Mouse (Mus musculus) stomach, embryonic 16.5 days (tissue): ENCODE results near the gene Rel. TPM values are rescaled to one million over a fixed set of nuclear protein-coding genes. Genes with fewer than 3 reads are reported as not detected.
"Not testable (repeated sequence)": the region's sequence is repeated elsewhere in the genome, so short reads cannot be mapped to it uniquely, and the experiment has no call there.

ENCODE experiments used
- ATAC-seq: fragments of 200-750 bp; cut with Nextera tagmentation; 2 replicates; pipeline ENCODE4 v1.8.0; 2017; ENCODE audit warnings: moderate number of reproducible peaks, moderate TSS enrichment; ENCODE audit not compliant: insufficient read depth, low FRiP score
- H3K27ac ChIP-seq: fragments of 300-500 bp; sonication (generic); 2 replicates; pipeline ENCODE4 v1.5.1; 2014; ENCODE audit warnings: low read length
- H3K27me3 ChIP-seq: fragments of 300-500 bp; sonication (generic); 2 replicates; pipeline ENCODE4 v1.6.1; 2014; ENCODE audit warnings: low read length, control low read depth, mixed read lengths; ENCODE audit not compliant: control insufficient read depth, insufficient read depth
- H3K36me3 ChIP-seq: fragments of 300-500 bp; sonication (generic); 2 replicates; pipeline ENCODE4 v1.6.1; 2014; ENCODE audit warnings: low read length; ENCODE audit not compliant: control insufficient read depth, insufficient read depth
- H3K4me1 ChIP-seq: fragments of 300-500 bp; sonication (generic); 2 replicates; pipeline ENCODE4 v1.6.1; 2014; ENCODE audit warnings: low read length, control low read depth, mixed read lengths; ENCODE audit not compliant: control insufficient read depth, insufficient read depth
- H3K4me2 ChIP-seq: fragments of 300-500 bp; sonication (generic); 2 replicates; pipeline ENCODE4 v1.6.1; 2014; ENCODE audit warnings: low read depth, low read length, mixed read lengths
- H3K4me3 ChIP-seq: fragments of 300-500 bp; sonication (generic); replicated peaks from 2 replicates; pipeline ENCODE4 v1.5.1; 2014; ENCODE audit warnings: mild to moderate bottlenecking, low read length
- H3K9ac ChIP-seq: fragments of 300-500 bp; sonication (generic); 2 replicates; pipeline ENCODE4 v1.6.1; 2014; ENCODE audit warnings: low read length
- H3K9me3 ChIP-seq: fragments of 300-500 bp; sonication (generic); replicated peaks from 2 replicates; pipeline ENCODE4 v1.6.1; 2016; ENCODE audit warnings: low read length, control low read depth; ENCODE audit not compliant: control insufficient read depth
- WGBS: fragments of 180-500 bp; shearing (Covaris S2); extraction: QIAGEN DNeasy Blood & Tissue Kit; methylation state at CpG from one replicate; pipeline ENCODE4 v1.1.7; 2014; 5-methylcytosine and 5-hydroxymethylcytosine counted together
- polyA plus RNA-seq: library from polyadenylated mRNA; unstranded; fragments of >200 nt; fragmentation: Nextera tagmentation; extraction: Ambion mirVana; gene quantifications from 2 replicates; pipeline ENCODE4 v1.2.1, GENCODE M21; 2015

Gene Rel
- polyA plus RNA-seq: 1.5 TPM in 2 replicates

GRCm38 (mm10) chr11:23770760-23771506 is at the start of gene Rel:
Gene Rel (minus strand): TSS chr11:23770970.
- H3K4me1 ChIP-seq: 0 out of 2 replicates have a peak, but pooled peaks cover 3% of the 10 kb centered on the region
- no peaks in the 10 kb centered on the region for H3K27me3 ChIP-seq
- H3K4me3 ChIP-seq: peak within 1 kb of the TSS; percentile 83
- peak within 1 kb of the TSS; percentile 94 for H3K27ac ChIP-seq
- WGBS: under 1% methylated on average over 87 of the region's 88 CpGs
- peak within 1 kb of the TSS; percentile 82 for H3K4me2 ChIP-seq
- ATAC-seq: peak; percentile 92
- H3K9ac ChIP-seq: peak within 1 kb of the TSS; percentile 78
- no peaks in the 10 kb centered on the region for H3K36me3 ChIP-seq
- H3K9me3 ChIP-seq: peaks cover 5% of the 10 kb centered on the region; the same call in 1 of the 2 replicates

DNA sequence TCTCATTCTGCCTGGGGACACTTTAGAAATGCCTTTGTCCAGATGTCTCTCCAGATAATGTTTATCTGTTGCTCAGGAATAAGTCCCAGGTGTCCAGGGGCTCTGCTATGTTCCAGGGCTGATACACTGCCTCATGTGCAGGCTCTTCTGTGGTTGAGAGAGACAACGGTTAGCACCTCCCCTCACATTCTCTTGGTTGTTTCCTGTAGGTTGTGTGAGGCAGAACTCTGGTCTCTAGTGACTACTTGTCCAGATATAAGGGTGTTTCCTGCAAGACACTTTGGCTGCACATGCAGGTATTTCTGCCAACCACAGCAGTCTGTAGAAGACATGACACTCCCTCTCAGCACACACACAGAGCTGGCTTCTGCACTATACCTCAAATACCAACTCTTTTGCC is 48.0 kb upstream of the Rel start:
- ATAC-seq: no peak
- Histone ChIP-seq H3K9ac (no peak overlapping the region), H3K4me1 (no peaks in the 10 kb centered on the region), H3K4me2 (no peak overlapping the region), H3K9me3 (no peaks in the 10 kb centered on the region), H3K27me3 (no peaks in the 10 kb centered on the region), H3K36me3 (no peaks in the 10 kb centered on the region), H3K27ac (no peak overlapping the region), H3K4me3 (no peak overlapping the region)
- WGBS: 66% methylated on average over 1 of the region's 1 CpGs

DNA sequence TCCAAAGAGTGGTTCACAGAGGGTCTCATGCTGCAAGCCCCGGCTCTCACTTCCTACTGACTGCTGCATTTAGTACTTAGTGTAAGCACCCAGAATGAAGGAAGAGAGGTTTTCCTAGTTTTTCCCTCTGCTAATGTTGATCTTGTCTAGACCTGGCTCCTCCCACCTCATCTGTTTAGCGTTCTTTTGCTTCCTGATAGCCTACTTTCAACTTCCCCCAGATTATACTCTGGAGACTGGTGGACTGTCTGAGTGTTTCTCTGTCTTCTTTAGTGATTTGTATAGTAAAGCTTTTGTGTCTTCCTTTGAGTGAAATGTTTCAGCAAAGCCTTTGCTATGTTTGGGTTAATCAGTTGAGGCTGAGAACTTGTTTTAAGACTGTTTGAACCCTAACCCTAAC is 40.0 kb upstream of the Rel start:
- Histone ChIP-seq H3K4me2 (no peak overlapping the region), H3K27ac (no peak overlapping the region), H3K9me3 (no peaks in the 10 kb centered on the region), H3K4me3 (no peak overlapping the region), H3K9ac (no peak overlapping the region), H3K4me1 (no peaks in the 10 kb centered on the region), H3K27me3 (no peaks in the 10 kb centered on the region), H3K36me3 (no peaks in the 10 kb centered on the region)
- WGBS: 42% methylated on average over 2 of the region's 2 CpGs
- ATAC-seq: no peak

- Histone ChIP-seq H3K9ac (no peak overlapping the region), H3K4me3 (no peak overlapping the region), H3K9me3 (no peaks in the 10 kb centered on the region), H3K27me3 (no peaks in the 10 kb centered on the region), H3K27ac (no peak overlapping the region), H3K36me3 (no peaks in the 10 kb centered on the region), H3K4me1 (no peaks in the 10 kb centered on the region), H3K4me2 (no peak overlapping the region)
- ATAC-seq: no peak
- 55% methylated on average over 3 of the region's 3 CpGs for WGBS
These were observed 34.9 kb upstream of the Rel start for GRCm38 (mm10) chr11:23805716-23806115.

DNA sequence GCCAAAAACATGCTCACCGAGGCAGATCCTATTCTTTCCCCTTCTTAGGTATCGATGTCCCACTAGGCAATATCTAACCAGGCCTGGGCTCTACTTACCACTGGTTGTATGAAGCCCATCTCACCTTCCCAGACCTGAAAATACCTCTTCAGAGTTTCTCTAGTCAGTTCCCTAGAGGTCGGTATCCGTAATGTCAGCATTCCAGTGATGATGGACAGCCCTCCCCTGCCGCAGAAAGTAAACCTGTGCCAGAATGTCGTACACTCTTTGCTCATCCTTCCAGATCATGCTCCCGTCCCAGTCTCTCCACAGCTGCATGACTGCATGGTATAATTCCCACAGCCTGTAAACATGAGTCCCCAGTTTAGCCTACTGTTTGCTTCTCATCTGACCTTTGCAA is 32.4 kb upstream of the Rel start:
- Histone ChIP-seq H3K9me3 (no peaks in the 10 kb centered on the region), H3K4me2 (no peak overlapping the region), H3K27me3 (no peaks in the 10 kb centered on the region), H3K4me3 (no peak overlapping the region), H3K9ac (no peak overlapping the region), H3K36me3 (no peaks in the 10 kb centered on the region), H3K27ac (no peak overlapping the region), H3K4me1 (no peaks in the 10 kb centered on the region)
- 56% methylated on average over 7 of the region's 7 CpGs for WGBS
- ATAC-seq: no peak

DNA sequence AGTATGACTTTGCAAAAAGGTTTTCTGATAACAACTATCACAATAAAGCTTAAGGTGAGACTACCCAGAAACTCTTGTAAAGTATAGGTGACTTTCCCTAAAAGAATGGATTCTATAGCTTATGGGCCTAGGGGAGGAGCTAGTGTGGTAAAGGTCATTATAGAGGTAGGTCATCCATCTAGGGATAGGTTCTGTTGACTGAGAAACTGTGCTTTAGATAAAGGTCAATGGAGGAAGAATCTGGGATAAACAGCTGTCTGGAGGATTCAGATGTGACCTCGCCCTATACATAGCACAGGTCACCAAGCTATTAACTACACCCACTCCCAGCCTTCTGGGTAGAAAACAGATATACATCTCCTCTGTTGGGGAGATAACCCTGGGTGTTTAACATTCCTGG is 31.5 kb upstream of the Rel start:
- H3K36me3 ChIP-seq: no peaks in the 10 kb centered on the region
- no peak overlapping the region for H3K4me3 ChIP-seq
- H3K4me2 ChIP-seq: no peak overlapping the region
- H3K4me1 ChIP-seq: no peaks in the 10 kb centered on the region
- WGBS: 95% methylated on average over 1 of the region's 1 CpGs
- H3K9me3 ChIP-seq: no peaks in the 10 kb centered on the region
- ATAC-seq: 0 out of 2 replicates have a peak, but pooled peaks have one; percentile 13
- no peak overlapping the region for H3K27ac ChIP-seq
- H3K9ac ChIP-seq: no peak overlapping the region
- no peaks in the 10 kb centered on the region for H3K27me3 ChIP-seq

DNA sequence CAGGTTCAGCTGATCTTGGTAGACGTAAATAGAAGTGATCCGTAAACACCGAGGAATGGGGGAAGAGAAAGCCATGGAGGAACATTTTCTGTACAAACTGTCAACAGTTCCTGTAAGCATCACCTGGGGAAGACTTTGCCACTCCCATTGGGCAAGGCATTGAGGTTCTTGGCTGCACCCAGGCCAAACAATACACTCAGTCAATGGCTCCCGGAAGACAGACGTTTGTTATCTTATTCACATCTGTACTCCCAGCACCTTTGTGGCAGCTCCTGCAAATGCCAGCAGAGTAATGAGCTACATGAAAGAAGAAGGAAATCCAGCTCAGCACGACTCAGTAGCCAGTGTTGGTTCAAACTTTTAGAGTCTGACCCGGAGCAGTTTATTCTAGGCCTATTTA is 31.1 kb upstream of the Rel start:
- H3K36me3 ChIP-seq: no peaks in the 10 kb centered on the region
- 52% methylated on average over 7 of the region's 7 CpGs for WGBS
- H3K4me2 ChIP-seq: no peak overlapping the region
- H3K27ac ChIP-seq: no peak overlapping the region
- no peak for ATAC-seq
- H3K27me3 ChIP-seq: no peaks in the 10 kb centered on the region
- no peaks in the 10 kb centered on the region for H3K4me1 ChIP-seq
- H3K9me3 ChIP-seq: no peaks in the 10 kb centered on the region
- H3K4me3 ChIP-seq: no peak overlapping the region
- H3K9ac ChIP-seq: no peak overlapping the region

DNA sequence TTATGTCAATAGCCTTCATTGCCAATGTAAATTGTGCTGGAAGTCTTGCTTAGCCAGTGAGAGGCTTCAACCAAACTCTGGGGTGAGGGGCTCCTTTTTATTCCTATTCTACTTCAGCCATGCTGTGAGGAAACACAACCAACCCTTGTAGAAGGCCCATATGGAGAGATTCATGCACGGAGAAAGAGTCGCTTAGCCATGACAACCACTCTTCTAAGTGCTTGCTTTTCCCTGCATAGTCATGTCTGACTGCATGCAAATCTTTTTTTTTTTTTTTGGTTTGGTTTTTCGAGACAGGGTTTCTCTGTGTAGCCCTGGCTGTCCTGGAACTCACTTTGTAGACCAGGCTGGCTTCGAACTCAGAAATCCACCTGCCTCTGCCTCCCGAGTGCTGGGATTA is 12.9 kb upstream of the Rel start:
- not testable (repeated sequence) for H3K36me3 ChIP-seq, H3K9me3 ChIP-seq, H3K9ac ChIP-seq, H3K4me1 ChIP-seq, ATAC-seq, H3K27ac ChIP-seq, H3K4me2 ChIP-seq, H3K4me3 ChIP-seq, H3K27me3 ChIP-seq
- 91% methylated on average over 5 of the region's 5 CpGs for WGBS

DNA sequence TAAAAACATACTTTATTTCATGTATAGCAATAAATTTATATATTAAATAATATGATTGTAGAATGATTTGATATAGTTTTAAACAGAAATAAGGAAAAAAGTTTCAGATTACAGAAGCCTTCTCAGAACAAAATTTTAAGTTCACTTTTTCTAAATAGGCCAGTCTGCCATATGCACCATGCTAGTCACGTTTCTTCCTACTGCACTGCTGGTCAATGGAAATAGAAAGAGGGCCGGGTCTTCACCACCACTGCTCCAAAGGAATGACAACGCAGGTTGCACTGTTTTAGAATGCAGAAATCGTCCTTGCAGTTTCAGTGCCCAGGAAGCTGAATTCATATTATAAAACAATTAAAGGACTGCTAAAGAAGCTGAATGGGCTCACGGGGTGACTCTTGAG is 12.3 kb upstream of the Rel start:
- 87% methylated on average over 5 of the region's 5 CpGs for WGBS
- no peak overlapping the region for H3K4me3 ChIP-seq
- no peaks in the 10 kb centered on the region for H3K9me3 ChIP-seq
- H3K4me2 ChIP-seq: no peak overlapping the region
- no peak for ATAC-seq
- H3K36me3 ChIP-seq: no peaks in the 10 kb centered on the region
- no peaks in the 10 kb centered on the region for H3K27me3 ChIP-seq
- no peak overlapping the region for H3K9ac ChIP-seq
- no peaks in the 10 kb centered on the region for H3K4me1 ChIP-seq
- H3K27ac ChIP-seq: no peak overlapping the region
